Mouse (Mus musculus): ENCODE data around the gene Gm39115.

Gene Gm39115

GRCm38 (mm10) chr7:142095183-142095931, 40.5 kb downstream of the Gm39115 start, which contains the start of gene Dusp8:
Gene Dusp8 (minus strand): TSS chr7:142095843.
- DNase-seq (ENCODE audit: low spot score in 2 of 2), result peak; percentile 88 to 90

- DNase-seq (ENCODE audit: low spot score in 2 of 2), result no peak
These were observed 41.3 kb downstream of the Gm39115 start for GRCm38 (mm10) chr7:142094301-142095143.

GRCm38 (mm10) chr7:142093696-142094240, 42.1 kb downstream of the Gm39115 start:
- no peak for DNase-seq (ENCODE audit: low spot score in 2 of 2)

GRCm38 (mm10) chr7:142092991-142093390, 42.8 kb downstream of the Gm39115 start:
- DNase-seq (ENCODE audit: low spot score in 2 of 2), result no peak

- DNase-seq (ENCODE audit: low spot score in 2 of 2), result no peak
These were observed 44.0 kb downstream of the Gm39115 start for GRCm38 (mm10) chr7:142091848-142092247.

GRCm38 (mm10) chr7:142089648-142090447, 46.0 kb downstream of the Gm39115 start:
- no peak for DNase-seq (ENCODE audit: low spot score in 2 of 2)

- DNase-seq (ENCODE audit: low spot score in 2 of 2), result no peak
These were observed 46.9 kb downstream of the Gm39115 start for GRCm38 (mm10) chr7:142088886-142089285.

GRCm38 (mm10) chr7:142087069-142087652, 48.7 kb downstream of the Gm39115 start:
- no peak for DNase-seq (ENCODE audit: low spot score in 2 of 2)

- no peak for DNase-seq (ENCODE audit: low spot score in 2 of 2)
These were observed 49.5 kb downstream of the Gm39115 start for GRCm38 (mm10) chr7:142086159-142086905.

All from natural killer cell, adult 2 months (primary cell).